Mouse (Mus musculus) kidney, adult 18-20 months (tissue): ENCODE data around the gene Sgms2.

ENCODE experiments used
- DNase-seq: peaks from one replicate; pipeline ENCODE4 v3.0.0; 2021

Sgms2 gene

GRCm38 (mm10) chr3:131356026-131356425 lies 135.2 kb downstream of the Sgms2 start:
- no peak for DNase-seq

- no peak for DNase-seq
Observed at GRCm38 (mm10) chr3:131350539-131350938, 140.7 kb downstream of the Sgms2 start.

GRCm38 (mm10) chr3:131349013-131349412 lies 142.2 kb downstream of the Sgms2 start:
- DNase-seq: no peak

GRCm38 (mm10) chr3:131348579-131348950 lies 142.6 kb downstream of the Sgms2 start:
- no peak for DNase-seq

- DNase-seq: peak; percentile 52
Observed at GRCm38 (mm10) chr3:131347831-131348578, 143.2 kb downstream of the Sgms2 start.

GRCm38 (mm10) chr3:131345903-131346302 lies 145.3 kb downstream of the Sgms2 start:
- DNase-seq: no peak

GRCm38 (mm10) chr3:131343311-131343710 lies 147.9 kb downstream of the Sgms2 start:
- DNase-seq: no peak

GRCm38 (mm10) chr3:131340885-131341284 lies 150.3 kb downstream of the Sgms2 start:
- DNase-seq: no peak

GRCm38 (mm10) chr3:131339280-131339679 lies 151.9 kb downstream of the Sgms2 start:
- no peak for DNase-seq

GRCm38 (mm10) chr3:131337749-131338148 lies 153.5 kb downstream of the Sgms2 start:
- DNase-seq: peak; percentile 37

- no peak for DNase-seq
Observed at GRCm38 (mm10) chr3:131336629-131337028, 154.6 kb downstream of the Sgms2 start.

GRCm38 (mm10) chr3:131335117-131335547 lies 156.1 kb downstream of the Sgms2 start:
- no peak for DNase-seq

- DNase-seq: no peak
Observed at GRCm38 (mm10) chr3:131327189-131327588, 164.0 kb downstream of the Sgms2 start.

- DNase-seq: no peak
Observed at GRCm38 (mm10) chr3:131326637-131327036, 164.6 kb downstream of the Sgms2 start.

GRCm38 (mm10) chr3:131322081-131322815 lies 169.0 kb downstream of the Sgms2 start:
- DNase-seq: no peak

- peak; percentile 83 for DNase-seq
Observed at GRCm38 (mm10) chr3:131320184-131320583, 171.0 kb downstream of the Sgms2 start.

- no peak for DNase-seq
Observed at GRCm38 (mm10) chr3:131318211-131318610, 173.0 kb downstream of the Sgms2 start.

GRCm38 (mm10) chr3:131317126-131317525 lies 174.1 kb downstream of the Sgms2 start:
- DNase-seq: no peak

GRCm38 (mm10) chr3:131315957-131316510 lies 175.2 kb downstream of the Sgms2 start:
- DNase-seq: no peak

GRCm38 (mm10) chr3:131312340-131312739 lies 178.9 kb downstream of the Sgms2 start:
- no peak for DNase-seq

- DNase-seq: no peak
Observed at GRCm38 (mm10) chr3:131310572-131310971, 180.6 kb downstream of the Sgms2 start.

GRCm38 (mm10) chr3:131307811-131308210 lies 183.4 kb downstream of the Sgms2 start:
- no peak for DNase-seq

GRCm38 (mm10) chr3:131306255-131306654 lies 185.0 kb downstream of the Sgms2 start:
- DNase-seq: no peak

- DNase-seq: no peak
Observed at GRCm38 (mm10) chr3:131303320-131303714, 187.9 kb downstream of the Sgms2 start.
